Mouse (Mus musculus) left cerebral cortex, adult 11 months (tissue): ENCODE results near the gene St3gal2.
"Not testable (repeated sequence)": the region's sequence is repeated elsewhere in the genome, so short reads cannot be mapped to it uniquely, and the experiment has no call there.

Experiments used
- DNase-seq: peaks from one replicate; pipeline ENCODE4 v3.0.0; 2022; ENCODE audit warnings: low spot score

The St3gal2 gene

GRCm38 (mm10) chr8:110919341-110920031 lies at the start of gene St3gal2:
St3gal2 (plus strand) TSS chr8:110919922.
- DNase-seq = peak; percentile 91

- no peak for DNase-seq
These were observed 49.2 kb upstream of the St3gal2 start for GRCm38 (mm10) chr8:110870501-110870900.

GRCm38 (mm10) chr8:110877862-110878261 lies 41.9 kb upstream of the St3gal2 start:
- DNase-seq = no peak

GRCm38 (mm10) chr8:110881741-110882310 lies 37.9 kb upstream of the St3gal2 start:
- no peak for DNase-seq

GRCm38 (mm10) chr8:110883824-110884223 lies 35.9 kb upstream of the St3gal2 start:
- no peak for DNase-seq

- DNase-seq = no peak
These were observed 33.1 kb upstream of the St3gal2 start for GRCm38 (mm10) chr8:110886634-110887033.

GRCm38 (mm10) chr8:110887551-110887950 lies 32.2 kb upstream of the St3gal2 start:
- no peak for DNase-seq

GRCm38 (mm10) chr8:110888441-110888840 lies 31.3 kb upstream of the St3gal2 start:
- no peak for DNase-seq

GRCm38 (mm10) chr8:110888860-110889259 lies 30.9 kb upstream of the St3gal2 start:
- DNase-seq = no peak

- no peak for DNase-seq
These were observed 29.7 kb upstream of the St3gal2 start for GRCm38 (mm10) chr8:110889904-110890470.

- no peak for DNase-seq
These were observed 27.7 kb upstream of the St3gal2 start for GRCm38 (mm10) chr8:110892040-110892439.

GRCm38 (mm10) chr8:110892913-110893312 lies 26.8 kb upstream of the St3gal2 start:
- no peak for DNase-seq

- no peak for DNase-seq
These were observed 24.9 kb upstream of the St3gal2 start for GRCm38 (mm10) chr8:110894851-110895250.

GRCm38 (mm10) chr8:110895254-110895653 lies 24.5 kb upstream of the St3gal2 start:
- DNase-seq = no peak

GRCm38 (mm10) chr8:110895812-110896211 lies 23.9 kb upstream of the St3gal2 start:
- DNase-seq = no peak

- no peak for DNase-seq
These were observed 22.2 kb upstream of the St3gal2 start for GRCm38 (mm10) chr8:110897495-110897894.

- no peak for DNase-seq
These were observed 18.7 kb upstream of the St3gal2 start for GRCm38 (mm10) chr8:110901056-110901455.

- DNase-seq = peak; percentile 57
These were observed 17.7 kb upstream of the St3gal2 start, which contains the start of gene Fuk for GRCm38 (mm10) chr8:110901839-110902578. Fuk (minus strand) TSS chr8:110902488.

- no peak for DNase-seq
These were observed 17.1 kb upstream of the St3gal2 start for GRCm38 (mm10) chr8:110902579-110902965.

- DNase-seq = no peak
These were observed 14.3 kb upstream of the St3gal2 start for GRCm38 (mm10) chr8:110905404-110905803.

GRCm38 (mm10) chr8:110906682-110907081 lies 13.0 kb upstream of the St3gal2 start:
- DNase-seq = no peak

- DNase-seq = not testable (repeated sequence)
These were observed 9.9 kb upstream of the St3gal2 start for GRCm38 (mm10) chr8:110909850-110910249.
